Mouse (Mus musculus): ENCODE results near the gene Ogn.

Ogn gene

GRCm38 (mm10) chr13:49644731-49645529, 37.1 kb downstream of the Ogn start:
- DNase-seq (ENCODE audit: low spot score in 2 of 2) = peak in 1 of 2 experiments; percentile 12

- DNase-seq (ENCODE audit: low spot score in 2 of 2) = no peak
Observed at GRCm38 (mm10) chr13:49646019-49646418, 38.2 kb downstream of the Ogn start.

- DNase-seq (ENCODE audit: low spot score in 2 of 2) = no peak
Observed at GRCm38 (mm10) chr13:49651136-49651535, 43.3 kb downstream of the Ogn start.

DNA sequence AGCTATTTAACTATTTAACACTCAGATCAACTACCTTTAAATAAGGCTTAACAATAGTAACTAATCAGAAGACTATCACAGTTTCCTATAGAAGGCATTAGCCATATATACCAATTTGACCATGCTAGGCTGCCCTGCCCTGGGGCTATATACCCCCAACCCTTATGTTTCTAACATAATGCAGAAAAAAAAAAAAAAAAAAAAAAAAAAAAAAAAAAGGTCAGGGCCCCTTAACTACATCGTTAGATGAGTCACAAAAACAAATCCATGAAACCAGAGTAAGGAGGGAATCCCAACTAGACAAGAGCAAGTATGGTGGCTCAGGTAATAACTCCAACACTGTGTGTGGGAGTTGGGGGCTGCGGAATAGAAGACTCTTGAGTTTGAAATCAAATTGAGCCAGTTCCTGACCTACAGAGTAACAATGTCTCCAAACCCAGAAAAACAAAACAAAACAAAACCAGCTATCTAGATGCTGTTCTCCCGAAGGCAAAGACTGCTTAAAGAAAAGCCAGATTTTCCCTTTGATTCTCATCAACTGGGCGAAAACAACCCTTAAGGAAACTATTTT, 44.0 kb downstream of the Ogn start:
- DNase-seq (ENCODE audit: low spot score in 2 of 2) = no peak

DNA sequence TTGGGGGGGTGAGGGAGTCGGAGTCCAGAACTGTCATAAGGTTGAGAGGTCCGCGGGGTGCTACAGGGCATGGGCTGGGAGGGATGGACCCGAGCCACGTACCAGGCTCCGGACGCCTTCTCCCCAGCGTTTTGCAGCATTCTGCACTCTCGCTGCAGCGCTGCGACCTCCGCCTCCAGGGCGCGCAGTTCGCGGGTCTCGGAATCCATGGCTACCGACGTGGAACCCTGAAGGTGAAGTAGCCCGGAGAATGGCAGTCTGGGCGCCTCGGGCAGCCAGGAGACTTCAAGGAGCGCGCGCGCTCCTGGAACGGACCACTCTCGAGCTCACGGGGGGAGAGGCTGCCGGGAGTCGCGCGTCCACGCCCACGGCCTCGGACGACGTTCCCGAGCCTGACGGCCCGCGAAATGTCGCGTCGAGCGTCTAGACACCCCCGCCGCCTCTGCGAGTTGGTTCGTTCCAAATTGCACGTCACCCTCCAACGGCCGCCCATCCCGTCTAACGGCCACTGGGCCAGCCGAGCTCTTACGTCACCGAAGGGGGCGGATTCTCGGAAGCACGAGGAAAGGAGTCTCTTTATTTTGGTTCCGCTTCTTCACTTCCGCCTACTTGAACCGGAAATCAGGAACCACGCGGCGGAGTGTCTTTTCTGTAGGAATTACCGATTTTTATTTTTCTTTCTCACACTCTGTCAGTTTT, 44.8 kb downstream of the Ogn start, which contains the start of the genes Cenpp and Nol8:
Gene Cenpp (minus strand): TSS at position 305 of the 699 bp plus-strand sequence.
Gene Nol8 (plus strand): TSS at position 598 of the 699 bp plus-strand sequence.
- peak; percentile 97 to 99 for DNase-seq (ENCODE audit: low spot score in 2 of 2)

DNA sequence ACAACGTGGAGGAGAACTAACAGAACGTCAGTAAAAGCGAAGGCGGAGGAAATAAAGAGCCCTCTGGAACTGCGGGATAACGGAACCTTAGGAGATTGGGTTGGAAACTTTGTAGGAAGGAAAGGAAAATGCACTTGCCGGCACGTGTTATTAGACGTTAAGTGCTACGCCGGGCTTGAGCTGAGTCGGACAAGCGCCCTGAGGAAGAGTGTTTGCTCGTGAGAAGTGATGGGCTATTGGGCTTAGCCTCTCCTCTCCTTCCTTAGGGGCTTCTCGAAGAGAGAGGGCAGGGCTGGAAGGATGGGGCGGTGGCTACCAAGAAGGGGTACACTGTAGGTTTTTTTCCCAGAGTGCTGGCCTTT, 45.3 kb downstream of the Ogn start:
- peak in 1 of 2 experiments; percentile 32 for DNase-seq (ENCODE audit: low spot score in 2 of 2)

Data from heart, adult 9 months (tissue).